Mouse (Mus musculus): Measurements from ENCODE around the gene Etl4. TPM values are rescaled to one million over a fixed set of nuclear protein-coding genes. Genes with fewer than 3 reads are reported as not detected.

The Etl4 gene
- polyA plus RNA-seq, 1 experiment from 2014 or later, result 12.7 TPM

DNA sequence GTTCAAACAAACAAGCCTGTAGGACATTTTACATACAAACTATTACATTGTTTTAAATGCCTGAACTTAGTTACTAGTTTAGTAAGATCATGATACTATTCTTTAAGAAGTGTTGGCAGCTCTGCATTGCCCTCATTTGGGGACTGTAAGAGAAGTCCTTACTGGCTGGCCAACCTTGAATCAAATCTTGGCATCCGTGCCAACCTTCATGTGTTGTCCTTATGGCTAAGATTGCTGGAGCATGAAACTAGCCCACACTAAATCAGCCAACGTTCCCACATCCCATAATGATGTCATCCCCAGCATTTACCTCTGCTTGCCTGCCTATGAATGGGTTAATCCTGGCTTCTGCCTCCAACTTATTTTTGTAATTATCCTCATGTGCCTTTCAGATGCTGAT, 636.0 kb downstream of the Etl4 start:
- Histone ChIP-seq H3K4me3 (no peak overlapping the region), H3K27me3 (replicated peaks) (no peaks in the 10 kb centered on the region), H3K4me1 (peaks cover 18% of the 10 kb centered on the region), H3K4me2 (replicated peaks) (no peak overlapping the region), H3K9ac (no peak overlapping the region), H3K36me3 (no peaks in the 10 kb centered on the region), H3K9me3 (no peaks in the 10 kb centered on the region), H3K27ac (no peak overlapping the region)
- WGBS, result 66% methylated on average over 2 of the region's 2 CpGs
- ATAC-seq (ENCODE audit: low FRiP score, low read depth), result no peak

DNA sequence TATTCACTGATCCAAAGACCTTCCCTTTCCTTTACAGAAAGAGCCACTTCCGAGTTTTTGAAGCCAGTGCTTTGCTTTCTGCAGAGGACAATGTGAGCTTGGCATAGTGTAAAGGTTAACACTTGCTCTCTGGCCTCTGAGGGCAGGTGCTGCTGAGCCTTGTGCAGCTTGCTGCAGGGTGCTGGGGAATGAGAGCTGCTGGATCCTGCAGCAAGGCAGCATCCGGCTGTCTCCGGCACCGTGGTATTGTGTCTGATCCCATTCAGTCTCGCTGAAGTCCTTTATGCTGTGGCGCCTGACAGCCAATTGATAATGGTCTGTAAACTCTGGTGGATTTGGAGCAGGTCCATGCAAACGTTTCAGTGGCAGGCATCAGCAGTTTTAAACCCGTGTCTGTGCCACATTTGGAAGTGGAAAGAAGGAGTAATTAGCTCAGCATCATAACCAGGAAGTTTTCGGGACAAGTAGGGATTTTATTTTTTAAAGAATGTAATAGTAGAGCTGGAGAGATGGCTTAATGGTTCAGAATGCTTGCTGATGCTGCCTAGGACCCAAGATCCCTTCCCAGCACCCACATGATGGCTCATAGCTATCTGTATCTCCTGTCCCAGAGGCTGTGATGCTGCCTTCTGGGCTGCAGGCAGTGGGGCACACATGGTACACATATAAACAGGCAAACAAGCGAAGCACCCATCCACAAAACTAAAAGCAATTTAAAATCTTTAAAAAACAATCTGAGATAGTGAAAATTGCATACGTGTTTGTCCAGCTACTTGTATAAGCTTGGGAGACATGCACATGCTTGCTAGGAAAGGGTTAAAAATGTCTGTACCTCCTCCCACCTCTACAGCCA, 637.1 kb downstream of the Etl4 start:
- no peaks in the 10 kb centered on the region for H3K9me3 ChIP-seq
- H3K9ac ChIP-seq, result no peak overlapping the region
- H3K27ac ChIP-seq, result no peak overlapping the region
- H3K4me1 ChIP-seq, result peaks cover 18% of the 10 kb centered on the region
- H3K27me3 ChIP-seq (replicated peaks), result no peaks in the 10 kb centered on the region
- no peak overlapping the region for H3K4me3 ChIP-seq
- H3K36me3 ChIP-seq, result no peaks in the 10 kb centered on the region
- WGBS, result 10% methylated on average over 11 of the region's 11 CpGs
- ATAC-seq (ENCODE audit: low FRiP score, low read depth), result peak; percentile 59; the same call in 1 of the 2 replicates
- H3K4me2 ChIP-seq (replicated peaks), result peak overlapping the region; percentile 47

DNA sequence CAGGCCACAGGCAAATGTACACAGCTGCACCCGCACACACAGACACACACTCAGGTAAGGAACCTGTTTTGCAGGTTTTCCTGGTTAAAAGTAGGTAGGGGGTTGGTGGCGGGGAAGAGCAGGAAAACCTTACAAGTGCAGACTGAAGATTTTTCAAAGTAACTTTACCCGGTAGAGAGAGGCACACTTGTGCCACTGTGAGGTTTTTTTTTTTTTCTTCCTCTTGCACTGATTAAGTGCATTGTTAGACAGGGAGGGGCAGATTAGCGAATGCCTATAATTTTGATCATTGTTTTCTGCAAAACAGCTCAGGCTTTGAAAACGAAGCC, 637.7 kb downstream of the Etl4 start:
- Histone ChIP-seq H3K4me3 (no peak overlapping the region), H3K9ac (no peak overlapping the region), H3K4me2 (replicated peaks) (peak overlapping the region; percentile 47), H3K27ac (no peak overlapping the region), H3K36me3 (no peaks in the 10 kb centered on the region), H3K4me1 (peaks cover 18% of the 10 kb centered on the region), H3K9me3 (no peaks in the 10 kb centered on the region), H3K27me3 (replicated peaks) (no peaks in the 10 kb centered on the region)
- ATAC-seq (ENCODE audit: low FRiP score, low read depth), result no peak
- WGBS, result 9% methylated on average over 5 of the region's 5 CpGs

DNA sequence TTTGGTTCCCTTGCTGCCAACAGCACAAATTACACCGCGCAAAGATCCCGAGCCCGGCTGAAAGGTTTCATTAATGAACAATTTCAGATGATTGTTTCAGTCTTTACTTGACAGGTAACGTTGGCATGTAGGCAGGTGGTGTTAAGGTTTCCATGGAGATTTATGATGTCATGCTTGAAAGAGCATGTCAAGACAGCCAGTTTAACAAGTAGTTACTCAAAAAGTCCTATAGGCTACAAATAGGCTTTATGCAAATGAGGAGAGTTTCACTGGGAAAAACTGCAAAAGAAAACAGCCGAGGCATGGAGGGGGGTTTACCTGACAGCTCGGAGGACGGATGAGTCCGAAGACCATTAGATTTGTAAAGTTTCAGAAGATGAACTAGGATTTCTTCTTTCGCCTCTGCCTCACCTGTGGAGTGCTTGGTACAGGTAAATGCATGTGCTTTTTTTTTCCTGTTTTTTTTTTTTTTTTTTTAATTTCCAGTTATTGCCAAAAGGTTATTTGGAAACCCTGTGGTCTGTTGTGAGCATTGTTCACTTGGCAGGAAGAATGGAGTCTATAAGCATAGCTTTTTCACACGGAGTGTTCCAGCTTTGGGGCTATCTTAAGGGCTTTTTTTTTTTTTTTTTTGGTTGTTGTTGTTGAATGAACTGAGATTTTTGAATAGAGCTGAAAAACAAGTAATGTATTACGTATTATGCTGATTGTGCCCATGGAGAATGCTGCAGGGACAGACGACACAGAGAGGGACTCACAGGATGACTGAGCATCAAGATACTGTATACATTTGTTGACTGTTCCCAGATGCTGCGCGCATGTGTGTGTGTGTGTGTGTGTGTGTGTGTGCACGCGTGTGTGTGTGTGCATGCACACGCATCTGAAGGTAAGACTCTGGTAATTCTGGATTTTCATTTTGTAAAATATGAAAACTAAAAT, 638.4 kb downstream of the Etl4 start:
- Histone ChIP-seq H3K27ac (no peak overlapping the region), H3K4me3 (no peak overlapping the region), H3K9me3 (no peaks in the 10 kb centered on the region), H3K27me3 (replicated peaks) (no peaks in the 10 kb centered on the region), H3K9ac (no peak overlapping the region), H3K36me3 (no peaks in the 10 kb centered on the region), H3K4me2 (replicated peaks) (peak overlapping the region; percentile 47), H3K4me1 (peaks cover 18% of the 10 kb centered on the region)
- 25% methylated on average over 18 of the region's 18 CpGs for WGBS
- no peak; the same call in 1 of the 2 replicates for ATAC-seq (ENCODE audit: low FRiP score, low read depth)

DNA sequence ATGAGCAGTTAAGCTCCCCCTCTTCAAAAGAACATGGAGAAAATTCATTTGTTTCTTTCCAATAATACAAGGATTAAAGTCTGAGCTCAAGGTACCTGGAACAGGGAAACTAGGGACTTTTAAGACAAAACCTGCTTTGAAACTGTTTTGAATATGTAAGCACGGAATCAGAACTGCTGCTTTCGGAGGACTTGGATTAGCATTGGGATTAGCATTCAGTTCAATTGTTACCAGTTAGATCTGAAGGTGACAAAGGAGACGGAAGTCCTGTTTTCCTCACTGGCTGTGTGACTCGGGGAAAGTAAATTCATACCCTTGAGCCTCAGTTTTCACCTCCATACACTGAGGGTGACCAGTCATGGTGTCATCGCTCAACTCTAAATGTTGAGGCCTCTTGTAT, 639.5 kb downstream of the Etl4 start:
- WGBS, result 49% methylated on average over 5 of the region's 5 CpGs
- H3K4me2 ChIP-seq (replicated peaks), result no peak overlapping the region

DNA sequence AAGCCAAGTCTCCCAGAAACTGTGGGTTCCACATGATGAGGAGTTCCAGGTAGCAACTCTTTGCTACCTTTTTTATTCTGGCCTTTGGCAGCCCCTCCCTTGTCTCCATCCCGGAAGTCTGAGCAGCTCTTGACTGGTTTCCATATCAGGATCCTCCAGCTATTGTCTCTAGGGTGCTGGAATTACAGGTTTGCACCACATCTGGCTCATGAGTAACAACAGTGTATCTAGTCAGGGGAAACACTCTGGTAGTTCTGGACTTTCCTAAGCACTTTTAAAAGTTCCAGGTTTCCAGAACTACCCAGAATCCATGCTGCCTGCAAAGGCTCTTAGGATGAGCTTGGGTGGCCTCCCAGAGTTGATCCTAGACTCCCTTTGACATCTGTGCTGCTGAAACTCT, 640.4 kb downstream of the Etl4 start:
- no peak overlapping the region for H3K4me2 ChIP-seq (replicated peaks)
- no peak overlapping the region for H3K27ac ChIP-seq
- no peaks in the 10 kb centered on the region for H3K9me3 ChIP-seq
- H3K27me3 ChIP-seq (replicated peaks), result no peaks in the 10 kb centered on the region
- 52% methylated on average over 1 of the region's 1 CpGs for WGBS
- peaks cover 18% of the 10 kb centered on the region for H3K4me1 ChIP-seq
- H3K9ac ChIP-seq, result no peak overlapping the region
- ATAC-seq (ENCODE audit: low FRiP score, low read depth), result no peak
- no peaks in the 10 kb centered on the region for H3K36me3 ChIP-seq
- no peak overlapping the region for H3K4me3 ChIP-seq

More for the DNA sequence above, 639.5 kb downstream of the Etl4 start:
- Histone ChIP-seq H3K9me3 (no peaks in the 10 kb centered on the region), H3K36me3 (no peaks in the 10 kb centered on the region), H3K9ac (no peak overlapping the region), H3K4me1 (peaks cover 18% of the 10 kb centered on the region), H3K27me3 (replicated peaks) (no peaks in the 10 kb centered on the region), H3K4me3 (no peak overlapping the region), H3K27ac (no peak overlapping the region)
- ATAC-seq (ENCODE audit: low FRiP score, low read depth), result no peak

DNA sequence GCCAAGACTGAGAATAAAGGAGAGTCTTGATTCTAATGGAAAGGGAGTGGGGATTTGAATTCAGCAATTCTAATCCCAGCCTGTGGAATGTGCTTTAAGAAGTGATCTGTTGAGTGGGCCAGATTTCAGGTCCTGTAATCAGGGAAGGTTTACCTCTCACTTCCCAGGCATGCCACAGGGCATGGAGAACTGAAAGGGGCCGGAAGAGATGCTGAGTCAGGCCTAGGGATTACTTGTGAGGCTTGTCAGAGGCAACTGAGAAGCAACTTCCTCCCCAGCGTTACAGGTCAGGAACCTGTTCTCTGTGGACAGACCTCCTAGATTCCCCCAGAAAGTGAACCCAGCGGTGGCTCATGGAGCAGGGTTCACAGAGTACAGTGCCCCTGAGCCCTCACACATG, 646.1 kb downstream of the Etl4 start:
- no peak for ATAC-seq (ENCODE audit: low FRiP score, low read depth)

DNA sequence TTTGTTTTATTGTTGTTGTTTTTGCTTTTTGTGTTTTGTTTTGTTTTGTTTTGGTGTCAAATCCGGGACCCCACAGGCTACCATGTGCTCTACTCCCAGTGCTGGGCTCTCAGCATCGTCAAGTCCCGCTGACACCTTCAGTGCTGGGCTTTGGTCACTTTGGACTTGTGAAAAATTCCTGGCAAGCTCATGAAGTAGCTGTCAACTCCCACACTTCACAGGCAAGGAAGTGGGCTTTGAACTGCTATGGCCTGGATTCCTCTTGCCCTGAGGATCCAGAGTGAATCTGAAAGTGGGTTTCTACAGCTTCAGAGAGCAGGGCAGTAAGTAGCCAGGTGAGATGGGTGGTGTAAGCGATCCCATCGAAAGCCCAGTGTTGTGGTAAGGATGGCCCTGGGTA, 649.5 kb downstream of the Etl4 start:
- Histone ChIP-seq H3K36me3 (no peaks in the 10 kb centered on the region), H3K27ac (no peak overlapping the region), H3K9me3 (no peaks in the 10 kb centered on the region), H3K4me1 (no peaks in the 10 kb centered on the region; the same call in 1 of the 2 replicates), H3K4me2 (replicated peaks) (no peak overlapping the region), H3K9ac (no peak overlapping the region), H3K27me3 (replicated peaks) (no peaks in the 10 kb centered on the region), H3K4me3 (no peak overlapping the region)
- WGBS, result 78% methylated on average over 5 of the region's 5 CpGs
- ATAC-seq (ENCODE audit: low FRiP score, low read depth), result no peak

More for the DNA sequence above, 646.1 kb downstream of the Etl4 start:
- 85% methylated on average over 3 of the region's 3 CpGs for WGBS
- H3K9ac ChIP-seq, result no peak overlapping the region
- H3K36me3 ChIP-seq, result no peaks in the 10 kb centered on the region
- H3K27me3 ChIP-seq (replicated peaks), result no peaks in the 10 kb centered on the region
- H3K4me3 ChIP-seq, result no peak overlapping the region
- H3K27ac ChIP-seq, result no peak overlapping the region
- H3K4me1 ChIP-seq, result no peaks in the 10 kb centered on the region
- H3K4me2 ChIP-seq (replicated peaks), result no peak overlapping the region
- H3K9me3 ChIP-seq, result no peaks in the 10 kb centered on the region

DNA sequence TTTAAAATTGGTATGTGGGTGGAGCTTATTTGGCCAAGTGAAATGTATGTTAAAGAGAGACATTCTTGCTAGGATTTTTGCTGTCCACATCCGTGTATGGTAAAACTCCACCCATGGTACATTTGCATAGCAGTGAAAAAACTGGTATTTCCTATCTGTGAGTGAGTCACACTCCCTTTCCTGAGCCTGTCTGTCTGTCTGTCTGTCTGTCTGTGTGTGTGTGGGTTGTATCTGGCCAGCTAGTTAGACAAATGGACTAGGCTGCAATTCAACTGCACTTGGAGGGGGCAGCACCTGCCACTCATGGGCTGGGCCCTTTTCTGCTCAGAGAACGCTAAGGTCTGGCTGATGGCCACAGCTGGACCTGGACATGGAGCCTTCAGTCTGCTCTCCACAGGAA, 650.1 kb downstream of the Etl4 start:
- no peaks in the 10 kb centered on the region for H3K27me3 ChIP-seq (replicated peaks)
- no peaks in the 10 kb centered on the region for H3K9me3 ChIP-seq
- no peak overlapping the region for H3K4me3 ChIP-seq
- no peak overlapping the region for H3K9ac ChIP-seq
- no peak overlapping the region for H3K4me2 ChIP-seq (replicated peaks)
- 63% methylated on average over 2 of the region's 2 CpGs for WGBS
- H3K36me3 ChIP-seq, result no peaks in the 10 kb centered on the region
- ATAC-seq (ENCODE audit: low FRiP score, low read depth), result no peak
- no peaks in the 10 kb centered on the region; the same call in 1 of the 2 replicates for H3K4me1 ChIP-seq
- no peak overlapping the region for H3K27ac ChIP-seq

DNA sequence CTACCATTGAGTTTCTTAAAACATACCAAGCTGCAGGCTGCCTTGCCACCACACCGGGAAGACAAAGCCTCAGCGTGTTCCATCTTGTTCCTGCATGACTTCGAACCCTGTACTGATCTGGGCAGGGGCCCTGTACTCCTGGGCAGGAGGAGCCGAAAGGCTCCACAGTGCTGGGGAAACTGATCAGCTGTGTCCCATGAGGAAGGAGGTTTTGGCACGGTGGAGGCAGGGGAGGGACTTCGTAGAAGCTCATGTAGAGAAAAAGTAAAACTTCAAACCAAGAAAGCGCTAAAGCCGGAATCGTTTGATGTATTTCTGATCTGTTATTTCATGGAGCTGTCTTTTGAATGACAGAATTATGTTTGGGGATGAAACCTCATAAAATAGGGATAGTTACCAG, 651.0 kb downstream of the Etl4 start:
- Histone ChIP-seq H3K27ac (no peak overlapping the region), H3K9ac (no peak overlapping the region), H3K36me3 (no peaks in the 10 kb centered on the region), H3K4me2 (replicated peaks) (no peak overlapping the region), H3K9me3 (no peaks in the 10 kb centered on the region), H3K4me3 (no peak overlapping the region), H3K4me1 (no peaks in the 10 kb centered on the region; the same call in 1 of the 2 replicates), H3K27me3 (replicated peaks) (no peaks in the 10 kb centered on the region)
- no peak for ATAC-seq (ENCODE audit: low FRiP score, low read depth)
- WGBS, result 95% methylated on average over 9 of the region's 9 CpGs

DNA sequence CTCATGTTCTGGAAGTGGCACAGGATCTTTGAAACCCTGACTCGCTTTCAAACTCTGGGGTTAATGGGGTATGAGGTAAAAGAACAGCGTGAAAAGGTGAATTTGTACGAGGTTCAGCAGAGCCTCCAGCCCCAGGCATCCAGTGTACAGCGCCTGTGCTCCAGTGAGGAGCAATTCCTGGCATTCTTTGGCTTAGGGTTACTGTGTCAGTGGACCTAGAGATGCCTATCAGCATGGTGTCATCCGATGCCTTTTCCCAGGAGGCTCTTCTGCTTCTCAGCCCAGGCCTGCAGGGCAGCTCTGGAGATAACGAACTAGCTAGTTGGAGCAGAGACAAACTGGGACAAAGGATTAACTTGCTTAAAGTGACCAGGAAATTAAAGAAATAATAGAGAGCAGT, 653.5 kb downstream of the Etl4 start:
- Histone ChIP-seq H3K4me3 (no peak overlapping the region), H3K27me3 (replicated peaks) (no peaks in the 10 kb centered on the region), H3K4me1 (no peaks in the 10 kb centered on the region; the same call in 1 of the 2 replicates), H3K36me3 (no peaks in the 10 kb centered on the region), H3K4me2 (replicated peaks) (no peak overlapping the region), H3K9me3 (no peaks in the 10 kb centered on the region), H3K27ac (no peak overlapping the region), H3K9ac (no peak overlapping the region)
- WGBS, result 50% methylated on average over 6 of the region's 6 CpGs
- no peak for ATAC-seq (ENCODE audit: low FRiP score, low read depth)

DNA sequence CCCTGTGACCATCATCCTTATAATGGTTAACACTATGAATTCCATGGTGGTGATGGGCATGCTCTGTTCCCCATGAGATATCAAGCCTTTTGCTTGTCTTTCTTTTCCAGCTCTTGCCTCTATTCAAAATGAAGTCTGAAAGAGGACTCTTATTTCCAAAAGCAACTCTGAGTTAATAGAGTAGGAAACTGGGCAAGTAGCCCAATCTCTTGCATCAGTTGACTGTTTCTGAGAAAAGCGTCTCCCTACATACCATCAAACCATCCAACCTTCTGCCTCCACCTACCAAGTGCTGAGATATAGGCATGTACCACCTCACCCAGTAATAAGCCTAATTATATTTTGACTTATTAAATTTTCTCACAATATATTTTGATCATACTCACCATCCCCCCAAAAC, 658.9 kb downstream of the Etl4 start:
- ATAC-seq (ENCODE audit: low FRiP score, low read depth), result no peak
- 100% methylated on average over 1 of the region's 1 CpGs for WGBS
- H3K27ac ChIP-seq, result no peak overlapping the region

More for the DNA sequence above, 658.9 kb downstream of the Etl4 start:
- H3K27me3 ChIP-seq (replicated peaks), result no peaks in the 10 kb centered on the region
- no peaks in the 10 kb centered on the region for H3K4me1 ChIP-seq
- H3K36me3 ChIP-seq, result no peaks in the 10 kb centered on the region
- no peak overlapping the region for H3K4me3 ChIP-seq
- H3K4me2 ChIP-seq (replicated peaks), result no peak overlapping the region
- no peaks in the 10 kb centered on the region for H3K9me3 ChIP-seq
- no peak overlapping the region for H3K9ac ChIP-seq

Measured in neural tube, embryonic 12.5 days (tissue).